Mouse (Mus musculus) cortical plate, adult 2 months (tissue): Measurements from ENCODE around the gene Tcam1.

Experiments
- CTCF ChIP-seq: fragments of 200-500 bp; IDR thresholded peaks from 2 replicates; pipeline ENCODE4 v1.5.1; 2011; ENCODE audit warnings: mild to moderate bottlenecking, control low read depth, low read length; ENCODE audit not compliant: insufficient read depth; ENCODE audit errors: extremely low read depth
- POLR2A ChIP-seq: fragments of 200-500 bp; IDR thresholded peaks from 2 replicates; pipeline ENCODE4 v1.6.1; 2011; ENCODE audit warnings: mild to moderate bottlenecking, low read length, control low read depth; ENCODE audit not compliant: insufficient read depth; ENCODE audit errors: extremely low read depth

GRCm38 (mm10) chr11:106308162-106308561 lies 31.7 kb downstream of the Tcam1 start:
- no peak for TF ChIP-seq POLR2A
- TF ChIP-seq CTCF, result no peak
